Mouse (Mus musculus): ENCODE measurements around the gene Wipf1. TPM values are rescaled to one million over a fixed set of nuclear protein-coding genes. Genes with fewer than 3 reads are reported as not detected.

Gene Wipf1
- total RNA-seq, 2 experiments from 2014 or later, result 13.3 to 19.6 TPM

GRCm38 (mm10) chr2:73386356-73387046, 143.0 kb downstream of the Wipf1 start, which contains the start of gene Gpr155:
TSS of gene Gpr155 (minus strand) at chr2:73386572.
- DNase-seq, result peak; percentile 100

- peak in 1 of 2 experiments; percentile 4 for DNase-seq
Observed at GRCm38 (mm10) chr2:73385641-73386355, 143.7 kb downstream of the Wipf1 start.

- no peak for DNase-seq
Observed at GRCm38 (mm10) chr2:73385172-73385571, 144.4 kb downstream of the Wipf1 start.

GRCm38 (mm10) chr2:73380298-73380975, 149.1 kb downstream of the Wipf1 start:
- no peak for DNase-seq

GRCm38 (mm10) chr2:73379656-73380055, 149.9 kb downstream of the Wipf1 start:
- no peak for DNase-seq

Other genes starting within 250 kb of the Wipf1 start
- gene Scrn3, start 217.1 kb downstream of the Wipf1 start, total RNA-seq (2021), result 10 to 100 TPM; 18.8 to 26.8 TPM
- 10 to 100 TPM; 15.7 to 21.3 TPM for gene Cir1, start 217.0 kb downstream of the Wipf1 start, total RNA-seq (2021)
- 1 to 10 TPM; 5.3 to 6.0 TPM for gene Gpr155, start 143.2 kb downstream of the Wipf1 start, total RNA-seq (2021)
- gene Chrna1, start 50.6 kb upstream of the Wipf1 start, total RNA-seq (2021), result not detected
- gene Chn1, start 245.6 kb upstream of the Wipf1 start, total RNA-seq (2021), result 10 to 100 TPM; 12.5 to 14.3 TPM